In genomic region chr9:57820186-57821080, GRCm38 (mm10) we compare ENCODE assay signal across 12 mouse cellular contexts. TPM values are rescaled to one million over a fixed set of nuclear protein-coding genes. Genes with fewer than 3 reads are reported as not detected.
A peak's percentile ranks its signal among the peaks of the same experiment; 100 is the strongest.
DNase-seq lines count a peak whose midpoint lies in the region; ATAC-seq lines count a peak whose summit lies in the region.
"Had no signal": no experiment of that assay in that cellular context is flagged by ENCODE, and none has a peak within 500 bp of the region (broad histone marks: within the 10 kb centered on the region; RNA-seq: fewer than 3 reads in every experiment).

No protein-coding gene starts in this region.

- WGBS in forebrain, embryonic 13.5 days: 31% methylated on average over 16 of the region's 16 CpGs
- 36% methylated on average over 16 of the region's 16 CpGs for WGBS in forebrain, embryonic 14.5 days
- WGBS in neural tube, embryonic 11.5 days: 20% methylated on average over 16 of the region's 16 CpGs
- 25% methylated on average over 16 of the region's 16 CpGs for WGBS in liver, embryonic 13.5 days (ENCODE audit: insufficient replicate concordance)

- no peak overlapping the region for H3K4me2 ChIP-seq in forebrain, embryonic 13.5 days
- no peak overlapping the region for H3K4me2 ChIP-seq in forebrain, embryonic 14.5 days (ENCODE audit: low read length)
- no peak overlapping the region for H3K4me2 ChIP-seq in neural tube, embryonic 11.5 days (ENCODE audit: low read depth)
- 0 out of 2 replicates have a peak overlapping the region, but pooled peaks have one; percentile 15 for H3K4me2 ChIP-seq in liver, embryonic 13.5 days
- H3K4me2 ChIP-seq: embryonic facial prominence, embryonic 15.5 days had no signal

- peaks cover 39% of the 10 kb centered on the region for H3K4me1 ChIP-seq in forebrain, embryonic 13.5 days
- peaks cover 10% of the 10 kb centered on the region for H3K4me1 ChIP-seq in forebrain, embryonic 14.5 days (ENCODE audit: control insufficient read depth, insufficient read depth, low read length)
- H3K4me1 ChIP-seq in neural tube, embryonic 11.5 days (ENCODE audit: control insufficient read depth, insufficient read depth, low read length): peaks cover 26% of the 10 kb centered on the region
- peaks cover 61% of the 10 kb centered on the region for H3K4me1 ChIP-seq in liver, embryonic 13.5 days (replicated peaks)

- peak overlapping the region; percentile 31 for H3K9ac ChIP-seq in forebrain, embryonic 13.5 days
- no peak overlapping the region for H3K9ac ChIP-seq in forebrain, embryonic 14.5 days (ENCODE audit: low read length)
- H3K9ac ChIP-seq in neural tube, embryonic 11.5 days (ENCODE audit: low read length): 0 out of 2 replicates have a peak overlapping the region, but pooled peaks have one; percentile 11
- no peak overlapping the region for H3K9ac ChIP-seq in liver, embryonic 13.5 days
- H3K9ac ChIP-seq: embryonic facial prominence, embryonic 15.5 days had no signal

- no peaks in the 10 kb centered on the region for H3K9me3 ChIP-seq in forebrain, embryonic 13.5 days (replicated peaks)
- no peaks in the 10 kb centered on the region for H3K9me3 ChIP-seq in forebrain, embryonic 14.5 days (replicated peaks; ENCODE audit: control insufficient read depth, low read length)
- no peaks in the 10 kb centered on the region for H3K9me3 ChIP-seq in neural tube, embryonic 11.5 days (ENCODE audit: control insufficient read depth, low read length)
- no peaks in the 10 kb centered on the region for H3K9me3 ChIP-seq in liver, embryonic 13.5 days (replicated peaks)
- H3K9me3 ChIP-seq: embryonic facial prominence, embryonic 15.5 days had no signal

- DNase-seq in forebrain, embryonic 14.5 days (ENCODE audit: low spot score): no peak
- no peak for DNase-seq in neural tube, embryonic 11.5 days (ENCODE audit: low spot score)
- no peak for DNase-seq in neural tube, embryonic 10.5 days (ENCODE audit: extremely low spot score, low spot score)
- no peak for DNase-seq in liver, embryonic 13.5 days
- peak; percentile 23 for DNase-seq in yolk sac, embryonic 10.5 days (ENCODE audit: low spot score)
- DNase-seq in cerebellum, adult 11 months: no peak
- no peak for DNase-seq in spleen, adult 12 weeks (ENCODE audit: low spot score)
- DNase-seq: kidney, postnatal 14 days; retina, postnatal 1 day had no signal

- peaks cover 2% of the 10 kb centered on the region; the same call in 1 of the 2 replicates for H3K36me3 ChIP-seq in forebrain, embryonic 13.5 days (ENCODE audit: poor library complexity, severe bottlenecking)
- H3K36me3 ChIP-seq in forebrain, embryonic 14.5 days (ENCODE audit: control insufficient read depth, insufficient read depth, low read length): no peaks in the 10 kb centered on the region
- H3K36me3 ChIP-seq in neural tube, embryonic 11.5 days (ENCODE audit: control insufficient read depth, insufficient read depth, low read length): no peaks in the 10 kb centered on the region
- peaks cover under 1% of the 10 kb centered on the region; the same call in 1 of the 2 replicates for H3K36me3 ChIP-seq in liver, embryonic 13.5 days
- H3K36me3 ChIP-seq: embryonic facial prominence, embryonic 15.5 days had no signal

- no peak overlapping the region for H3K4me3 ChIP-seq in forebrain, embryonic 13.5 days
- H3K4me3 ChIP-seq in forebrain, embryonic 14.5 days (ENCODE audit: low read depth, low read length): no peak overlapping the region
- no peak overlapping the region for H3K4me3 ChIP-seq in neural tube, embryonic 11.5 days (ENCODE audit: low read depth, low read length)
- no peak overlapping the region for H3K4me3 ChIP-seq in liver, embryonic 13.5 days (replicated peaks)
- H3K4me3 ChIP-seq: embryonic facial prominence, embryonic 15.5 days had no signal

- no peaks in the 10 kb centered on the region for H3K27me3 ChIP-seq in forebrain, embryonic 13.5 days
- no peaks in the 10 kb centered on the region for H3K27me3 ChIP-seq in forebrain, embryonic 14.5 days (replicated peaks; ENCODE audit: control insufficient read depth, insufficient read depth, low read length)
- no peaks in the 10 kb centered on the region for H3K27me3 ChIP-seq in neural tube, embryonic 11.5 days (ENCODE audit: control insufficient read depth, insufficient read depth, low read length)
- no peaks in the 10 kb centered on the region for H3K27me3 ChIP-seq in liver, embryonic 13.5 days
- H3K27me3 ChIP-seq: embryonic facial prominence, embryonic 15.5 days had no signal

- H3K27ac ChIP-seq in forebrain, embryonic 13.5 days: no peak overlapping the region
- no peak overlapping the region for H3K27ac ChIP-seq in forebrain, embryonic 14.5 days (ENCODE audit: low read depth, low read length)
- H3K27ac ChIP-seq in neural tube, embryonic 11.5 days (ENCODE audit: low read depth, low read length): no peak overlapping the region
- no peak overlapping the region for H3K27ac ChIP-seq in liver, embryonic 13.5 days
- H3K27ac ChIP-seq: embryonic facial prominence, embryonic 15.5 days; stomach, postnatal 0 days had no signal

- ATAC-seq in forebrain, embryonic 13.5 days: no peak
- ATAC-seq in forebrain, embryonic 14.5 days: no peak
- ATAC-seq in neural tube, embryonic 11.5 days (ENCODE audit: insufficient read depth, low FRiP score, low TSS enrichment): no peak
- ATAC-seq in liver, embryonic 13.5 days (ENCODE audit: low read depth): peak; percentile 76

RNA-seq across cellular contexts. Expression of gene Arid3b, which starts 16.2 kb away (rescaled TPM):
- 12.3 and 12.8 TPM in 2 replicates for polyA plus RNA-seq in forebrain, embryonic 13.5 days (2015; fragmentation: Nextera tagmentation; extraction: Ambion mirVana)
- 7.0 and 9.8 TPM in 2 replicates for polyA plus RNA-seq in forebrain, embryonic 14.5 days (2014; fragmentation: Nextera tagmentation; extraction: Ambion mirVana)
- polyA plus RNA-seq in neural tube, embryonic 11.5 days (2014; fragmentation: Nextera tagmentation; extraction: Ambion mirVana): 25.7 and 25.8 TPM in 2 replicates
- polyA plus RNA-seq in liver, embryonic 13.5 days (2015; fragmentation: Nextera tagmentation; extraction: Ambion mirVana): 9.7 and 11.7 TPM in 2 replicates

RNA-seq across cellular contexts. Expression of gene Clk3, which starts 54.8 kb away (rescaled TPM):
- 90.5 and 91.0 TPM in 2 replicates for polyA plus RNA-seq in forebrain, embryonic 13.5 days (2015; fragmentation: Nextera tagmentation; extraction: Ambion mirVana)
- 92.3 and 94.9 TPM in 2 replicates for polyA plus RNA-seq in forebrain, embryonic 14.5 days (2014; fragmentation: Nextera tagmentation; extraction: Ambion mirVana)
- polyA plus RNA-seq in neural tube, embryonic 11.5 days (2014; fragmentation: Nextera tagmentation; extraction: Ambion mirVana): 88.4 and 97.3 TPM in 2 replicates
- 86.2 and 97.4 TPM in 2 replicates for polyA plus RNA-seq in liver, embryonic 13.5 days (2015; fragmentation: Nextera tagmentation; extraction: Ambion mirVana)

Comparison
In these comparisons a context has a peak if more than half of its experiments do, and no peak if none do; other contexts are left out.
1. H3K9ac ChIP-seq: peak in forebrain, embryonic 13.5 days (single experiment) and neural tube, embryonic 11.5 days (single experiment); none in forebrain, embryonic 14.5 days (single experiment) and liver, embryonic 13.5 days (single experiment).